Mouse (Mus musculus) heart, embryonic 11.5 days (tissue): ENCODE results near the gene Hnf4a. TPM values are rescaled to one million over a fixed set of nuclear protein-coding genes. Genes with fewer than 3 reads are reported as not detected.

Experiments used
- ATAC-seq: fragments of 200-750 bp; cut with Nextera tagmentation; replicated peaks from 2 replicates; pipeline ENCODE4 v1.8.0; 2017; ENCODE audit warnings: moderate library complexity; ENCODE audit not compliant: insufficient number of reproducible peaks, low FRiP score, low TSS enrichment
- H3K27ac ChIP-seq: fragments of 300-500 bp; sonication (generic); 2 replicates; pipeline ENCODE4 v1.5.1; 2014; ENCODE audit warnings: mild to moderate bottlenecking, low read depth, low read length
- H3K27me3 ChIP-seq: fragments of 300-500 bp; sonication (generic); 2 replicates; pipeline ENCODE4 v1.6.1; 2014; ENCODE audit warnings: mild to moderate bottlenecking, low read length, mixed read lengths; ENCODE audit not compliant: control insufficient read depth, insufficient read depth
- H3K36me3 ChIP-seq: fragments of 300-500 bp; sonication (generic); 2 replicates; pipeline ENCODE4 v1.6.1; 2014; ENCODE audit warnings: mild to moderate bottlenecking, low read length, moderate library complexity, mixed read lengths; ENCODE audit not compliant: control insufficient read depth, insufficient read depth
- H3K4me1 ChIP-seq: fragments of 300-500 bp; sonication (generic); 2 replicates; pipeline ENCODE4 v1.6.1; 2014; ENCODE audit warnings: low read length; ENCODE audit not compliant: control insufficient read depth, insufficient read depth
- H3K4me2 ChIP-seq: fragments of 300-500 bp; sonication (generic); 2 replicates; pipeline ENCODE4 v1.6.1; 2014; ENCODE audit warnings: mild to moderate bottlenecking, moderate library complexity
- H3K4me3 ChIP-seq: fragments of 300-500 bp; sonication (generic); 2 replicates; pipeline ENCODE4 v1.5.1; 2014; ENCODE audit warnings: low read depth, low read length
- H3K9ac ChIP-seq: fragments of 300-500 bp; sonication (generic); 2 replicates; pipeline ENCODE4 v1.6.1; 2014; ENCODE audit warnings: mild to moderate bottlenecking, low read depth, low read length, moderate library complexity
- H3K9me3 ChIP-seq: fragments of 300-500 bp; sonication (generic); replicated peaks from 2 replicates; pipeline ENCODE4 v1.6.1; 2016; ENCODE audit warnings: low read length; ENCODE audit not compliant: control insufficient read depth
- WGBS: fragments of 180-500 bp; shearing (Covaris S2); extraction: QIAGEN DNeasy Blood & Tissue Kit; methylation state at CpG from one replicate; pipeline ENCODE4 v1.1.7; 2014; ENCODE audit not compliant: insufficient replicate concordance; 5-methylcytosine and 5-hydroxymethylcytosine counted together
- polyA plus RNA-seq: library from polyadenylated mRNA; unstranded; fragments of >200 nt; fragmentation: Nextera tagmentation; extraction: Ambion mirVana; gene quantifications from 2 replicates; pipeline ENCODE4 v1.2.1, GENCODE M21; 2014

The Hnf4a gene
- polyA plus RNA-seq, 1 experiment from 2014 or later = 0.56 TPM

DNA sequence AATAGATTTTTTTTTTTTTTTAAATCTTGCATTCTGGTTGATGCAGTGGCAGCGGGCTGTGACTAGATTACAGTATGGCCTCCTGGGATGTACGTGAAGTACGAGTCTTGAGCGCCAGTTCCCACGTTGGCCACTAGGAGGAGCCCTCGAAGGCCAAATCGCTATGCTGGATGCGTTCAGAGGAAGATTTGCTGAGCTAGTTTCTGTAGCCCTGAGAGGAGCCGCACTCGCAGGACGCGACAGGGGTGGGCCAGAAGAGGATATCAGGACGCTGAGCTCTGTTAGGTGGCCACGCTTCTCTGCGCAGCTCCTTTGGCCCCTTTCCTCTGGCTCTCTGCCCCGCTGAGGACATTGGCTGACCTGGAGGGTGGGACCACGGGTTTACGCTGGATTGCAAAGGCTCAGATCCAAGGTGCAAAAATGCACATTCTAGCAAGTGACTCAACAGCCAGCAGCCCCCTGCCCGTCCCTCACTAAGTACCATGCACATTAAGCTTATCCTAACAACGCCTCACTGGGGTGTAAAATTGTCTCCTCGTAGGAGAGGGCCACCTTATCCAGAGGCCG, 28.4 kb downstream of the Hnf4a start:
- Histone ChIP-seq H3K27ac (no peak overlapping the region), H3K4me2 (peak overlapping the region; percentile 75), H3K9ac (peak overlapping the region; percentile 50; the same call in 1 of the 2 replicates), H3K9me3 (no peaks in the 10 kb centered on the region), H3K27me3 (peaks cover 10% of the 10 kb centered on the region), H3K4me3 (peak overlapping the region; percentile 25), H3K4me1 (no peaks in the 10 kb centered on the region; the same call in 1 of the 2 replicates), H3K36me3 (no peaks in the 10 kb centered on the region)
- no peak for ATAC-seq
- WGBS = 6% methylated on average over 22 of the region's 22 CpGs

DNA sequence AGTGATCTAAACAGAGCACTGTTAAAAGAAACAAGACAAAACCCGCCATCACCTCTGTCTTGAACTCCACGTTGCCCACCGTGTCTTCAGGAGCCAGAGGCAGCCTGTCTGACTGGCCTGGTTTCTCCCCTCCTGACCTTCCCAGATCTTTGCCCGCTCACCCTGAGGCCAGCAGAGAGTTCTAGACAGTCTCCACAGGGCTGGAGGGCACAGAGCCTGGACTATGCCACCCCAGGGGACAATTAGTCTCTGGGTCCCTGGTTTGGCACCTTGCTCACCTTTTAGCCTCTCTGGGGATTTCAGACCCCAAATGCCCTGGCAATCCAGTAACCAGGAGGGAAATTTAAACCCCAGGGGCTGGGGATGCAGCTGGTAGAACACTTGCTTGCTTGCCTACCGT, 30.8 kb downstream of the Hnf4a start:
- H3K27me3 ChIP-seq = peaks cover 11% of the 10 kb centered on the region
- H3K9ac ChIP-seq = no peak overlapping the region
- no peak overlapping the region for H3K27ac ChIP-seq
- 69% methylated on average over 5 of the region's 5 CpGs for WGBS
- H3K4me2 ChIP-seq = no peak overlapping the region
- no peak overlapping the region for H3K4me3 ChIP-seq
- no peaks in the 10 kb centered on the region; the same call in 1 of the 2 replicates for H3K4me1 ChIP-seq
- no peaks in the 10 kb centered on the region for H3K9me3 ChIP-seq
- no peaks in the 10 kb centered on the region for H3K36me3 ChIP-seq
- no peak for ATAC-seq

DNA sequence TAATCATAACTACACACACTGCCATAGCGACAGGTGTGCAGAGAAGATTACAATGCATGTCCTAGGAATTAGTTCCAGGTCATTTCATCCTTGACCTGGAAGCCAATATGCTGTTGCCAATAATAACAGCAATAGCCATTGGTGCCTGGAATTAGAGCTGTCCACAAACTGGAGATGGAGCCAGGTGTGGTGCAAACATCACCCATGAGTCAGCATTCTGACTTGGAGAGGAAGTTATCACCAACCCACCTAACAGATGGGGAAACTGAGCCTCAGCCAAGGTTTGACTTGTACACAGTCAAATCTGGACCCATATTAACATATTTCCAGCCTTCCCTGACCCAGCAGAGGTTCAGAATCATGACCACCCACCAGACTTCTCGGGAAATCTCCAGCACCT, 31.8 kb downstream of the Hnf4a start:
- H3K9ac ChIP-seq = no peak overlapping the region
- H3K4me3 ChIP-seq = no peak overlapping the region
- WGBS = 88% methylated on average over 2 of the region's 2 CpGs
- H3K9me3 ChIP-seq = no peaks in the 10 kb centered on the region
- H3K4me2 ChIP-seq = no peak overlapping the region
- no peaks in the 10 kb centered on the region for H3K36me3 ChIP-seq
- no peak for ATAC-seq
- H3K4me1 ChIP-seq = no peaks in the 10 kb centered on the region; the same call in 1 of the 2 replicates
- peaks cover 11% of the 10 kb centered on the region for H3K27me3 ChIP-seq
- H3K27ac ChIP-seq = no peak overlapping the region

DNA sequence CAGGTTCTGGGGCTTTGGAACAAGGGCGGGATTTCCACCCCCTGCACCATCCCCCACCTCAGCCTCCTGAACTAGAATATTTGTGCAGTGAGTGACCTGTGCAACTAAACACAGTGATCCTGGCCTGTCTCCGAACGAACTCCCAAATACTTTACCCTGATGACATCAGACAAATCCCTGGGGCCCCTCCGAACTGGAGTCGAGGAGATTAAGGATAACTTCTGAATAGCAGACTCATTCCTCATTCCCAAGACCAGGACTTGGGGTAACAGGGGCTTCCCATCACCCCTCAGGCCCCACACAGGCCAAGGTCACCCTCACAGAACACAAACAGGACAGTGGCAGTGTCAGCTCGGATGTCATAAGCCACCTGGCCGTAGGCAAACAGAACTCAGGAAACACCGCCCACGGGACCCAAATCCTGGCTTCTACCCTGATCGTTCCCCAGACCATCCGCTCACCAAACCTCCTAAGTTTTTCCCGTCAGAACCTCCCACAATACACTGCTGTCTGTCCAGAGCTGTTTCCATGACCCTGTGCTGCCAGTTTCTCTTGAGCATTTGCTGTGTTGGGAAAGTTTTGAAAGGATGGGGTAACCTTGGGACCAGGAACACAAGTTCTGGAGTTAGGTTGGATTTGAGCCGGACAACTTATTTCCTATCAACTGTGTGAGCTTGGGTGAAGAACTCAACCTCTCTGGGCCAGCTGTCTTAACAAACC, 32.9 kb downstream of the Hnf4a start:
- H3K27me3 ChIP-seq = peaks cover 11% of the 10 kb centered on the region
- WGBS = 66% methylated on average over 13 of the region's 13 CpGs
- no peak overlapping the region for H3K27ac ChIP-seq
- H3K4me1 ChIP-seq = no peaks in the 10 kb centered on the region; the same call in 1 of the 2 replicates
- no peak for ATAC-seq
- no peaks in the 10 kb centered on the region for H3K36me3 ChIP-seq
- H3K9ac ChIP-seq = no peak overlapping the region
- no peaks in the 10 kb centered on the region for H3K9me3 ChIP-seq
- no peak overlapping the region for H3K4me2 ChIP-seq
- H3K4me3 ChIP-seq = no peak overlapping the region

DNA sequence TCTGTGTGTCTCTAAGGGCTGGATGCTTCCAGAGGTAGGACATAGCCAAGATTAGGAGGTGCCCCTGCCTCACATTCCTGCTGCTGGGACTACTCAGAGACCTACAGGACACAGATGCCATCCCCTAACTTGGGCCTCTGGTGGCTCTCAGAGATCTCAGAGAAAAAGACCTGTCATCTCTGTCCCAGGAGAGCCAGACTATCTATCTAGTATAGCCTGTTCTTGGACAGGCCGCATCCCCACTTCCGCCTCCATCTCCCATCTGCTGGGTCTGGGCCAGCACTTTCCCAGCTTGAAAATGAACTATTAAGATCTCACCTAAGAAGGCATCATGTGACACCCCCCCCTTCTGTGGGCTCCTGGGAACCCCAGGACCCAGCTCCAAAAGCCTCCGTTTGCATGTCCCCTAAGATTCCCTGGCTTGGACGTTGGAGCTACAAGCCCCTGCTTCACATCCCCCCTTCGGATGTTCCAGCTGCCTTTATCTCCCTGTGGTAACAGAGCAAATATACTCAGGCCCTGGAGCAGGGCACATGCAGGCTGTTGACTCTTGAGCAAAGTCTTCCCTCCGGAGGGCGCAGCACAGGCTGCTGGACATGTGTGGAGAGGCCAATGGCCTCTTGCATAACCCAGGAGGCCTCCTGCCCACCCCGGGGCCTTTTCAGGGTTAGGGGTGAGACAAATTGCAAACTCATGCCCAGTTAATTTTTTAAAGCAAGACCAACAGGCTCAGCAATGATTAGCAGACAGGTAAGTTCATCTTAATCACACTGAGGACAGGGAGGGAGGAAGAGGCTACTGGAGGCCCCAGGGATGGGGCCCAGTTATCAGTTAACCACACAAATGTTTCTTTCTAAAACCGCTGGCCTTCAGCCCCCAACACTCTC, 33.9 kb downstream of the Hnf4a start:
- no peak overlapping the region for H3K9ac ChIP-seq
- H3K27me3 ChIP-seq = peaks cover 11% of the 10 kb centered on the region
- H3K9me3 ChIP-seq = no peaks in the 10 kb centered on the region
- H3K4me2 ChIP-seq = no peak overlapping the region
- no peaks in the 10 kb centered on the region for H3K36me3 ChIP-seq
- no peak for ATAC-seq
- H3K4me1 ChIP-seq = no peaks in the 10 kb centered on the region; the same call in 1 of the 2 replicates
- 71% methylated on average over 9 of the region's 9 CpGs for WGBS
- no peak overlapping the region for H3K27ac ChIP-seq
- H3K4me3 ChIP-seq = no peak overlapping the region

DNA sequence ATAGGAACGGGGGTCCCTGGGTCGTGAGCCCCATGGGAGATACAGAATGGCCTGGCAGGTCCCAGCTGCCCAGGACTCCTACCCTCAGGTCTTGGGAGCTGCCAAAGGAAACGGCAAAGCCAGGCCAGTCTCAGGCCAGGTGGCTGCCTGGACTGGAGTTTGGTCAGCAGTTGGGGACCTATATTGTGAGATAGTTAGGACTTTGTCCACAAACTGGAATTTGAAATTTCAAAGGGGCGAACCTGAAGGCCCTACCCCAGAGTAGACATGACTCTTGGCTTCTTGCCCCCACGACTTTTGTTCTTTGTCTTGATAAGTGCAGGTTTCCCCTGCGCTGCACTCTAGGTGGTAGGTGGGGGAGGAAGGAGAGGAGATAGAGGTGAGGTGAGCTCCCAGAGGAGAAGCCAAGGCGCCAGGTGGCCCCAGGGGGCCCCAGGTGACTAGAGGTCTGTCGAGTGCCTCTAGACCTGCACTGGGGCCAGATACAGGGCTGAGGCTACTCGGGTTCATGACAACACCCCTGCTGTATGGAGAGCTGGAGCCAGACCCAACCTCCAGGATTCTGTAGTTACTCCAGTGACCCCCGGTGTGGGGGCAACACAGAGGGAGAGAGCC, 35.1 kb downstream of the Hnf4a start:
- Histone ChIP-seq H3K9me3 (no peaks in the 10 kb centered on the region), H3K4me2 (no peak overlapping the region), H3K4me3 (no peak overlapping the region), H3K4me1 (no peaks in the 10 kb centered on the region; the same call in 1 of the 2 replicates), H3K27ac (no peak overlapping the region), H3K36me3 (no peaks in the 10 kb centered on the region), H3K27me3 (peaks cover 4% of the 10 kb centered on the region; the same call in 1 of the 2 replicates), H3K9ac (no peak overlapping the region)
- WGBS = 66% methylated on average over 10 of the region's 10 CpGs
- ATAC-seq = no peak

DNA sequence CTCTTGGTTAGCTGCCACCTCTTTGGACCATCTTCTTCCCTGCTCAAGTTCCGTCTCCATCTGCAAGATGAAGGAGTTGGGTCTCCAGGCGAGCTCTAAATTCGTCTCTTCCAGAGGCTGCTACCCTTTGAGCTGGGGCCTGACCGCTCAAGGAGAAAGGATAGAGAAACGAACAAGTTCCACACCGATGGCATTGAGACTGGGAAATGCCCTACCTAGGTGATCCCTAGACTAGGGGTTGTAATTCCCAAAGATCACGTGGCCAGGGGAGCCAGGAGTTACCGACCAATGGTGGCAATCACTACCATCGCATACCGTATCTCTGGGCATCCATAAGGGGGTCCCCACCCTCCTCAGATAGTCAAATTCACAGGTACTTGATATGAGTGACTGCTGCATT, 36.1 kb downstream of the Hnf4a start:
- no peak for ATAC-seq
- no peaks in the 10 kb centered on the region; the same call in 1 of the 2 replicates for H3K4me1 ChIP-seq
- H3K27ac ChIP-seq = no peak overlapping the region
- peaks cover 4% of the 10 kb centered on the region; the same call in 1 of the 2 replicates for H3K27me3 ChIP-seq
- H3K9me3 ChIP-seq = no peaks in the 10 kb centered on the region
- 84% methylated on average over 10 of the region's 10 CpGs for WGBS
- no peak overlapping the region for H3K9ac ChIP-seq
- H3K4me3 ChIP-seq = no peak overlapping the region
- no peak overlapping the region for H3K4me2 ChIP-seq
- H3K36me3 ChIP-seq = no peaks in the 10 kb centered on the region

DNA sequence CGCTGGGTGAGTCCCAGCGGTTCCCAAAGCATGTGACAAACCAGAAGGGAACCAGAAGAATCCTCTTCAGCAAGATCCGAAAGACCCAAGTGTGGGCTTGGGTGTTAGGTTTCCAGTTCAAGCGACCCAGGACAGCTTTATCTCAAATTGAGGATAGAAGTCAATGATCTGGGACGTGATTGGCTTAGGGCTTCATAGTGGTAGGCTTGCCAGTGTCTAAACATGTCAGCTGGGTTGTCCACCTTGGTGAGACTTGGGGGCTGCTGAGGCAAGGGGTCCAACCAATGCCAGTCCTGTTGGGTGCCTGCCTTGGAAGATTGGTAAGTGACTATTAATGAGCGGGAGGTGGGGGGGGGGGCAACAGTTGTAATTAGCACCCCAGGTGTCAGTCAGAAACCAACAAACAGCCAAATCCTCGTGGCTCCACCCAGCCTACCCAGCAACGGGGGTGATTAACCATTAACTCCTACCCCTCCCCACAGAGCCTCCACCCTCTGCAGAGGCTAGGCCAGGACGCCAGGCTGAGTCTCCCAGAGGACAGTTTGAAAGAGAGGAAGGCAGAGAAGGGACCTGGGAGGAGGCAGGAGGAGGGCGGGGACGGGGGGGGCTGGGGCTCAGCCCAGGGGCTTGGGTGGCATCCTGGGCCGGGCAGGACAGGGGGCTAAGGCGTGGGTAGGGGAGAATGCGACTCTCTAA, 40.2 kb downstream of the Hnf4a start:
- Histone ChIP-seq H3K9ac (no peak overlapping the region), H3K4me1 (no peaks in the 10 kb centered on the region), H3K4me3 (no peak overlapping the region), H3K27me3 (peaks cover 16% of the 10 kb centered on the region), H3K36me3 (no peaks in the 10 kb centered on the region), H3K27ac (no peak overlapping the region), H3K4me2 (no peak overlapping the region), H3K9me3 (no peaks in the 10 kb centered on the region)
- 60% methylated on average over 14 of the region's 14 CpGs for WGBS
- ATAC-seq = no peak
